Mouse (Mus musculus): ENCODE data around the gene Klhl9. TPM values are rescaled to one million over a fixed set of nuclear protein-coding genes. Genes with fewer than 3 reads are reported as not detected.
A peak's percentile ranks its signal among the peaks of the same experiment; 100 is the strongest.

The Klhl9 gene
- total and polyA plus RNA-seq, 3 experiments = 22.2 to 79.3 (median 70.8) TPM

DNA sequence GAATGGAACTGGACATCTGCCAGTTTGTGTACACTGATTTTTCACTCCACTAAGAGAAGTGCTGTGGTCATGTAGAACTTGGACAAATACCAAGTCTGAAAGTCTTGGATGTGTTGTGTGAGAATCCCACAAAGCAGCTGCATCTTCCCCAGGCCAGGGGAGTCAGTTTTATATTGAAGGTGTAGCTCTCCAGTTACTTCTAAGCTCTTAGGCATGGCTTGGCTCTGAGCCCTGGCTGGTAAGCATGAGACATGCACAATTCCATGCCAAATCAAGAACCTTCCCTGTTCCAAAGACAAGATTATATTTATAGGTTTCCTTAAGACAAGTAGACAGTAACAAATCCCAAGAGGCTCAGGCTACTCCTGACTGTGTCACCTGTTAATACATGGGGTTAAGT is 7.2 kb downstream of the Klhl9 start:
- peak; percentile 58 for DNase-seq

DNA sequence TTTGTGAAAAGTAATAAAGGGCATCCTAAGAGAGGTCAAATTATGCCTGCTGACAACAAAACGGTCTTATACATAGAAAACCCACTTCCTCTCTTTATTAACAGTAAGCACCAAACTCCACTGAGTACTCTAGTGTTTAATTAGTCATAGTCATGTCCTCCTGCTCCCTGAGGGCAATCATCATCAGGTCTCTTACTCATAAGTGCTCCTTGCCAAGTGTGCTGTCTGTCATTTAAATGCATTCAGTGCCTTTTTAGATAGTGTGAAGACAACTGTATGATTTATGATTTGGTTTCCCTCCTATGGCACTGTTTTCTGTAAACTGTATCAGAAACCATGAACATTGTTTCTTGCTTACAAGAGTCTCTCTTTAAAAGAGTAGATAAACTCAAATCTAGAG is 8.0 kb downstream of the Klhl9 start:
- peak; percentile 28 for DNase-seq

DNA sequence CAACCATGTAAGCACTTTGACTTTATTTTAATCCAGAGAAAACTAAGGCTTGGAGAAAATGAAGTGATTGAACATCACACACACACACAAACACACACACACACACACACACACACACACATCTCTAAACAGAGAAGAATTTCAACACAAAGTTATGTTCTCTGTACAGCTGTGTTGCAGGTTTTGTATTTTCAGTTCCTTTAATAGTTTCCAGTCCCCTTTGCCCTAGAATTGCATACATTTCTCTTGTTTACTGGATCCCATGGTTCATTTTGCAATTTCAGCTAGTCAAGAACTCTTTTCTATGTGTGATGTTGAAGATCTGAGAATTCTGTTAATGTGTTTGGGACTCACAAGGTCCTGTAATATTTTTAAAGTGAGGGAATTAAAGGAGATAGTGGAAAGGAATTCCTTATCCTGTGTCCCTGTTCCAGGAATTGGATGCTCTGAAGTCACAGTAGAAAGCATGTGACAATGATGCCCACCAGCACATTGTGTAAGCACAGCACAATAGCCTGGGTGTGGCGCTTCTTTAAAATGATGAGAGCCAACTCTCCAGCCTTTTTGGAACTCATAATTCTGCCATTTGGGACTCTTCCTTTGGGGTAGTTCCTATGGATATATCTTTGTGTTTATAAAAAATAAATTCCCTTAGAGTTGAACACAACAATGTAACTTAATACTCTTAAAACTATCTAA is 15.0 kb downstream of the Klhl9 start:
- DNase-seq = no peak

DNA sequence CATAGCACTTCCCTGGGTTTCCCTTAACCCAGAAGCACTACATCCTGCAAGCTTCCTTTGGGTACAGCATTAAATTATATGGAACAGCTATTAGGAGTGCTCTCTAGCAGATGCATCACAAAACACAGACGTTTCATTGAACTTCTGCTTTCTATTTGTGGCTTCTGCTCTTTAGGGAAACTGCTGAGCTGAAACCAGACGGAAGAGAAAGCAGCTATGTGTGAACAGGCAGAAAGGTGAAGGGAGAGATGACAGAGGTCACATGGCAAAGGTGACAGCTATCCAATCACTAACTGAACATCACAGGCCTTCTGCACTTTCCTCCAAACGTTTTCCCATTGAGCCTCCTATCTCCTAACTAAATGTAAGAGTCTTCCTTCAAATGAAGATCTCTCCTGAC is 16.3 kb downstream of the Klhl9 start:
- no peak for DNase-seq

DNA sequence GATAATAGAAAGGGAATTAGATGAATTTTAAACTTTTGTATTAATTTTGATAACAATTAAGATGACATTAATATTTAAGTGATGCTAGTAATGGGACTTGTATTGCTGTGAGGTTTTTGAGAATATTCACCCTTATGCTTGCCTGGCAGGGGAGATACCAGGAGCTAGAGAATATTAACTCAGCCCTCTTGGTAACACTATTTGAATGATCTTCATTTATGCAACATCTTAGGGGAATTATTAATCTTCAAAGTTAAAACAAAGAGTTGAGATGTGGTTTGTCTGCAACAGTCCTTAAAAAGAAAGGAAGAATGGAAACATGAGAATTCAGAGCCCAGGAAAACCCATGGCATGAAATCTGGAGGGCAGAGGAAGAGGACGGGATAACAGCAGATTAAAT is 23.0 kb downstream of the Klhl9 start:
- DNase-seq = no peak

DNA sequence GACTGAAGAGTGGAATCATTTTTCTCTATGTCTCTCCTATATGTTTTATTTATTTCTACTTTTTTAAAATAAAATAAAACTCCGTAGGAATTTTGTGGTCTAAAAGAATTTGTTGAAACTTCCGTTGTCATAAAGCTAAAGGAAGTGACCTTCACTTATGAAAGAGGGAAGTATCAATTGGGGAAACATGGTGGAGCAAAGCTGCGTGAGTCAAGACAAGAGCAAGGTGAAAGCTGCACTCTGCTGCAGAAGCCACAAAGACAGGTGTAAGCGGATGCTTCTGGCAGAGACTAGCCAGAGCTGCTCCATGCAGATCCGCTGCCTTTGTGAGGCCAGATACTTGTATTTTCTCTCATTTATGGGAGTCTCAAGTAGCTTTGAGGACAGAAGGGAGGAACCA is 23.5 kb downstream of the Klhl9 start:
- DNase-seq = no peak

DNA sequence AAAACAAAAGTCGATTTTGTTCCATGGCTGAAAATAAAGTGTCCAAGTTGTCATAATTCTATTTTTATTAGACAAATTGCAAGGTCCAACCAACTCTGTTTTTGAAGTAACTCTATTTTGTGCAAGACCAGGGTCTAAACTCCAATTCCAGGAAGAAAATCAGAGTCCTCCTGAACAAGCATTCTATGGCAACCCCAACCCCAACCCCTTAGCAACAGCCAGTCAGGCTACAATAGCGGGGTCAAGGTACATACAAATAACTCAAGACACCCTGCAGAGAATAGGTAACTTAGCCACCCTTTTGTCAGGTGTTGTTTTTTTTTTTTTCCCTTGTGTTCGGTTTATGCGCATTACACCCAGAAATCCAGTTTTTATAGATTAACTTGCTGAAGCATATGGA is 24.5 kb downstream of the Klhl9 start:
- no peak for DNase-seq

DNA sequence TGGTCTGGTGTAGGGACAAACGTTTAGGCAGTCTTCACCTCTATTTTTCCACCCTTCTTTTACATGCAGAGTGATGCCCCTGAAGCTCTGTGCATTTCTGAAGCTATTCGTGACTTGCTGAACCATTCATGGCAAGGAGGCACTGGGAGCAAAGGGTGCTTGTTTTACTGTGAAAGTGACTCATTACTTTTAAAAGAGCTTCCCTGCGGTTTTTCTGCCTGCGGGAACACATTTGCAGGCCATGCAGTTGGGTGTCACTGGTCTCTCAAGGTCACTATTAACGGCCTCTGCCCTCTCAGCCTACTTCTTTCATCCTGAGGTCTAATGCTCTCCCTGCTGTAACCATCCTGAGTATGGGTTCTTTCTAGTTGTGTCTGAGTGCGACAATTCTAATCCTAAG is 25.2 kb downstream of the Klhl9 start:
- no peak for DNase-seq

DNA sequence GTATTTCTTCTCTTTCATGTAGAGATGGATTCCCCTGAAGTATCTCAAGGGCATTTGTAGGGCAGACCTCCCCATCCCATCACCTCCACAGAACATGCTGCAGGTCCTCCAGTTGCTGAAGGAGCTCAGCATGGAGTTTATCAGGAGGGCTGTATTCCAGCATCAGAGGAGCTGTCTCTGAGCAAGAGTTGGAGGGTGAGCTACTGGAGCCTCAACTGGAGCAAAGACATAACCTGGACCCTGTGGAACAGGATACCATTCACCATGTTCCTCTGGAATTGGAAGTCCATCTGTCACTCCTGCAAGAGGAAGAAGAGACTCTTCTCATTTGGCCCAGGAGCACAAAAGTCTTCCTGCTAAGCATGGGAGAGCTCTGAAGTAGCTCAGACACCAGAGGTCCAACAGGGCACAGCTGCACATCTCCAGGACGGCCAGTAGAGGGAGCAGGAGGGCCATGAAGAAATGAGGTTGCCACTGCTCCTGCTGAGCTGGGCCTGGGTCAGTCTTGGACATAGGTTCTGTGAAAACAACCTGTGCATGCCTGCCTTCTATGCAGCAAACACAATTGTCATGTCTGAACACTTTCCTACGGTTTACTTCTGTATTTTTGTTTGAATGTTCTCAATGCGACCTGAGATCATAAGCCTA is 25.9 kb downstream of the Klhl9 start:
- peak; percentile 72 for DNase-seq

DNA sequence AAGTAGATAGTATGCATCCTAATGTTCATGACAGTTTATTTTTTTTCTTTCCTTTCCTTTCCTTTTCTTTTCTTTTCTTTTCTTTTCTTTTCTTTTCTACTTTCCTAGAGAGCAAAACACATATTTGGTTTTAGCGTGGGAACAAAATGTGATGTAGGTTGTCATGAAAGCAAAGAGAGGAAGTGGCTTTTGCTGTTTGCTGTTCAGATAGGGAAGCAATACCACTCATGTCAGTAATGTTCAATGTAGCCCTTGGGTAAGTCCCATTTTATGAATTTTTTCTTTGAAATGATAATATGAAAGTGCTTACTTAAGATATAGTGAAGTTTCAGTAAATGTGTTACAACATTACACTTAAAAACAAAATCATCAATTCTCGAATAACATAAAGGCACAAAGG is 28.9 kb downstream of the Klhl9 start:
- no peak for DNase-seq

DNA sequence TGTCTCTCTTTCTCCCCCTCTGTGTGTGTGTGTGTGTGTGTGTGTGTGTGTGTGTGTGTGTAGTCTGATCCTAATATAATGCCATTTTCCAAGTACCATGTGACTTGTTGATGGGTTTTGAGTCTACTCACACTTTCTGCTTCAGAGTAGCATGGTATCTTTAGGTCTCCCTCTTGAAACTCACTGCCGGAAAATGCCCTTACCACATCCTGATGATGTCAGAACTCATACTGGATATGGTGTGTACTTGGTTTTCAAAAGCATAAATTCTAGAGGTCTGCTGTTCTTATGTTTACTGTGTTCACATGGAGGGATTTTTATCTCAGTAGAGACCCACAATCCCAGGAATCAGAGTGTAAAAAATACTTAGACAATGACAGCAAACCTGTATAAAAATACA is 29.7 kb downstream of the Klhl9 start:
- DNase-seq = no peak

DNA sequence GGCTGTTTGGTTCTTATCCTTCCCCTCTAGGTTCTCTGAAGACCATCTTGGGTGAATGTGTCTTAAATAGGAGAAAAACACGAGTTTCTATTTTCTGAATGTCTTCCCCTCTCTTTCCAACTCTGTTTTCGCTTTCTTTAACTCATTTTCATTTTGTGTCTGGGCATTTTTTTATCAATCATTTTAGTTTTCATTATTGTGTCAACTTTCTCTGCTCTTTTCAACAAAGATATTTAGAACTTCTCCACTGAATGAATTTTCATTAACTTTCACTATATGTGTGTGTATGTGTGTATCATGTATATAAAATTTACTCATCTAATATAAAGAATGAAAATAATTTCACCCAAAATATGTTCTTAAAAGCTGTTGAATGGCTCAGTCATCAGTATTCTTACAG is 31.0 kb downstream of the Klhl9 start, which contains the start of gene Ifnab:
Ifnab (minus strand) TSS at position 101 of the 400 bp plus-strand sequence.
- DNase-seq = no peak

DNA sequence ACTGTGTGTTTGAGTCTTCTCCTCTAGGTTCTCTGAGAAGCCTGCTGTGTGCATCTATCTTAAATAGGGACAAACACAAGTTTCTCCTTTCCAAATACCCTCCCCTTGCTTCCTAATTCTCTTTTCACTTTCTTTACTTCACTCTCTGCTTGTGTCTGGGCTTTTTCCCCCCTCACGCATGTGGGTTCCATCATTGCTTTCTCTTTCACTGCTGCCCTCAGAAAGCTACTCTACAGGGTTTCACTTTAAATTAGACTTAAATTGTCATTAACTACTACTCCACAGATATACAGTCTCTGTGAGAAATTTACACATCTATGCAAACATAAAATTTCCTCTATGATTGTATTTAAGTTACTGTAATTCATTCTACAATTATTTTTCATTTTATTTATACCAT is 38.5 kb downstream of the Klhl9 start, which contains the start of gene Ifna2:
Ifna2 (minus strand) TSS at position 101 of the 400 bp plus-strand sequence.
- DNase-seq = no peak

DNA sequence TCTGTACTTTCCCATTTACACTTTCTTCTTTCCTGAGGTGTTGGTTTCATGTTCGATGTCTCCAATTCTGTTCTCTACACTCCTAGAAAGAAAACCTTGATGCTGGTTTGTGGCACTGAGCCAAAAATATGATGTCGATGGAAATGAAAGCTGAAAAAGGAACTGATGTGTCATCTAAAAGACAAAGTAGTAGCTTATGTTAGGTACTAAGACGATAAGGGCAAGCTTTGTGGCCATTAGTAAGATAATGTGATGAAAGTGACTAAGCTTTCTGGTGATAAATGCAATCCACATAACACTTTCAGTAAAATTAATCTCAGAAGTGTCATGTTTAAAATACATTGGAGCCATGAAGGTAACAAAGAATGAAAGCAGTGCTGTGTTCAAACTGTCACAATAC is 40.9 kb downstream of the Klhl9 start:
- no peak for DNase-seq

DNA sequence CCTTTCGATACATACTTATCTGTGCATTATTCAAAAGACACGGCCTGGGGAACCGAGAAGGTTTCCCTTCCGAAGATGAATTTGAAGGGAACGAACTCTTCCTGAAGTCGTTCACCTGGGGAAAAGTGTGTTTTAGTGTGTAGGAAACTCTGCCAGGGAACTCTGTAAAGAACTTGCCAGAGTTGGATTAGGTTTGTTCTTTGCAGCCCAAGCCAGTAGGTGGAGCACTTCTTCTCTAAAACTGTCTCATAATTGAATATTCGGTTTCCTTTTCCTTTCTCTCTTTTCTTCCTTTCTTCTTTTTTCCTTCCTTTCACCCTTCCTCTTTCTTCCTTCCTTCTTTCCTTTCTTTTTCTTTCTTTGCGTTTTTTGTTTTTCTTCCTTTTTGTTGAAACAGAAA is 41.9 kb downstream of the Klhl9 start:
- no peak for DNase-seq

DNA sequence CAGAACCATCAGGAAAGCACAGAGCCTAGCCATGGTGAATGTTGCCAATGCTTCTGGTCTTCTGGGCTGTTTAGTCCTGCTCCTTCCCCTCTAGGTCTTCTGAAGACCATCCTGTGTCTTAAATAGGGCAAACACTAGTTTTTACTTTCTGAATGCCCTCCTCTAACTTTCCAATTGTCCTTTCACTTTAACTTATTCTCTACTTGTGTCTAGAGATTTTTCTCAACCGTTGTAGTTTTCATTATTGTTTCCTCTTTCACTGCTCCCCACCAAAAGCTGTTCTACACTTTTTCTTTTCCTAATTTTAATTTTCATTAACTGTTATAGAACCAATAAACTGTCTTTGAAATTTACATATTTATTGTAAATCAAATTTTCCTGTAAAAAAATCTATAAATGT is 45.4 kb downstream of the Klhl9 start, which contains the start of gene Ifna16:
Ifna16 (minus strand) TSS at position 101 of the 400 bp plus-strand sequence.
- DNase-seq = no peak

Other genes with a start within 250 kb of the Klhl9 start
Only the 30 nearest of the 32 such genes appear.
- gene Ifna14, start 150.7 kb downstream of the Klhl9 start, total RNA-seq (2021) = not detected
- not detected in 2 replicates for gene Ifna14, start 150.7 kb downstream of the Klhl9 start, polyA plus RNA-seq (2012; rRNA removed)
- gene Ifna9, start 130.1 kb downstream of the Klhl9 start, total RNA-seq (2021) = not detected
- gene Ifna9, start 130.1 kb downstream of the Klhl9 start, polyA plus RNA-seq (2012; rRNA removed) = 0.22 TPM in 1 of 2 replicates, not detected in the other
- gene Ifna12, start 119.1 kb downstream of the Klhl9 start, total RNA-seq (2021) = not detected
- not detected in 2 replicates for gene Ifna12, start 119.1 kb downstream of the Klhl9 start, polyA plus RNA-seq (2012; rRNA removed)
- not detected for gene C87499, start 88.1 kb downstream of the Klhl9 start, total RNA-seq (2021)
- gene C87499, start 88.1 kb downstream of the Klhl9 start, polyA plus RNA-seq (2012; rRNA removed) = not detected in 2 replicates
- gene Ifna13, start 78.0 kb downstream of the Klhl9 start, total RNA-seq (2021) = not detected
- not detected in 2 replicates for gene Ifna13, start 78.0 kb downstream of the Klhl9 start, polyA plus RNA-seq (2012; rRNA removed)
- gene Ifna16, start 45.5 kb downstream of the Klhl9 start, total RNA-seq (2021) = not detected
- gene Ifna16, start 45.5 kb downstream of the Klhl9 start, polyA plus RNA-seq (2012; rRNA removed) = not detected in 2 replicates
- not detected for gene Ifna2, start 38.6 kb downstream of the Klhl9 start, total RNA-seq (2021)
- not detected in 2 replicates for gene Ifna2, start 38.6 kb downstream of the Klhl9 start, polyA plus RNA-seq (2012; rRNA removed)
- not detected for gene Ifnab, start 31.1 kb downstream of the Klhl9 start, total RNA-seq (2021)
- gene Ifnab, start 31.1 kb downstream of the Klhl9 start, polyA plus RNA-seq (2012; rRNA removed) = not detected in 2 replicates
- gene Gm26566, start 660 bp downstream of the Klhl9 start, total RNA-seq (2021) = under 1 TPM in 1 of 2 experiments, not detected in 1; 0.38 TPM
- gene Gm26566, start 660 bp downstream of the Klhl9 start, polyA plus RNA-seq (2012; rRNA removed) = 0.76 and 1.0 TPM in 2 replicates
- not detected for gene Gm13271, start 32.4 kb upstream of the Klhl9 start, total RNA-seq (2021)
- not detected in 2 replicates for gene Gm13271, start 32.4 kb upstream of the Klhl9 start, polyA plus RNA-seq (2012; rRNA removed)
- gene Gm13283, start 37.7 kb upstream of the Klhl9 start, total RNA-seq (2021) = not detected
- not detected in 2 replicates for gene Gm13283, start 37.7 kb upstream of the Klhl9 start, polyA plus RNA-seq (2012; rRNA removed)
- not detected for gene Gm13290, start 51.4 kb upstream of the Klhl9 start, total RNA-seq (2021)
- not detected in 2 replicates for gene Gm13290, start 51.4 kb upstream of the Klhl9 start, polyA plus RNA-seq (2012; rRNA removed)
- not detected for gene Gm13289, start 54.5 kb upstream of the Klhl9 start, total RNA-seq (2021)
- gene Gm13289, start 54.5 kb upstream of the Klhl9 start, polyA plus RNA-seq (2012; rRNA removed) = not detected in 2 replicates
- gene Gm13272, start 57.4 kb upstream of the Klhl9 start, total RNA-seq (2021) = not detected
- not detected in 2 replicates for gene Gm13272, start 57.4 kb upstream of the Klhl9 start, polyA plus RNA-seq (2012; rRNA removed)
- gene Ifnz, start 59.7 kb upstream of the Klhl9 start, total RNA-seq (2021) = not detected
- not detected in 2 replicates for gene Ifnz, start 59.7 kb upstream of the Klhl9 start, polyA plus RNA-seq (2012; rRNA removed)
- not detected for gene Gm13276, start 63.2 kb upstream of the Klhl9 start, total RNA-seq (2021)
- not detected in 2 replicates for gene Gm13276, start 63.2 kb upstream of the Klhl9 start, polyA plus RNA-seq (2012; rRNA removed)
- gene Gm13277, start 66.2 kb upstream of the Klhl9 start, total RNA-seq (2021) = not detected
- not detected in 2 replicates for gene Gm13277, start 66.2 kb upstream of the Klhl9 start, polyA plus RNA-seq (2012; rRNA removed)
- gene Gm13278, start 69.1 kb upstream of the Klhl9 start, total RNA-seq (2021) = not detected
- gene Gm13278, start 69.1 kb upstream of the Klhl9 start, polyA plus RNA-seq (2012; rRNA removed) = not detected in 2 replicates
- not detected for gene Gm13275, start 72.0 kb upstream of the Klhl9 start, total RNA-seq (2021)
- 0.22 TPM in 1 of 2 replicates, not detected in the other for gene Gm13275, start 72.0 kb upstream of the Klhl9 start, polyA plus RNA-seq (2012; rRNA removed)
- gene Gm13279, start 74.9 kb upstream of the Klhl9 start, total RNA-seq (2021) = not detected
- not detected in 2 replicates for gene Gm13279, start 74.9 kb upstream of the Klhl9 start, polyA plus RNA-seq (2012; rRNA removed)
- gene Gm13285, start 77.2 kb upstream of the Klhl9 start, total RNA-seq (2021) = not detected
- gene Gm13285, start 77.2 kb upstream of the Klhl9 start, polyA plus RNA-seq (2012; rRNA removed) = not detected in 2 replicates
- gene Gm13287, start 80.8 kb upstream of the Klhl9 start, total RNA-seq (2021) = not detected
- gene Gm13287, start 80.8 kb upstream of the Klhl9 start, polyA plus RNA-seq (2012; rRNA removed) = 0.22 TPM in 1 of 2 replicates, not detected in the other
- not detected for gene Gm13288, start 83.1 kb upstream of the Klhl9 start, total RNA-seq (2021)
- gene Gm13288, start 83.1 kb upstream of the Klhl9 start, polyA plus RNA-seq (2012; rRNA removed) = not detected in 2 replicates
- not detected for gene Ifna7, start 93.8 kb upstream of the Klhl9 start, total RNA-seq (2021)
- not detected in 2 replicates for gene Ifna7, start 93.8 kb upstream of the Klhl9 start, polyA plus RNA-seq (2012; rRNA removed)
- gene Ifna11, start 97.5 kb upstream of the Klhl9 start, total RNA-seq (2021) = not detected
- gene Ifna11, start 97.5 kb upstream of the Klhl9 start, polyA plus RNA-seq (2012; rRNA removed) = not detected in 2 replicates
- not detected for gene Ifna6, start 105.0 kb upstream of the Klhl9 start, total RNA-seq (2021)
- not detected in 2 replicates for gene Ifna6, start 105.0 kb upstream of the Klhl9 start, polyA plus RNA-seq (2012; rRNA removed)
- not detected for gene Ifna5, start 113.1 kb upstream of the Klhl9 start, total RNA-seq (2021)
- not detected in 2 replicates for gene Ifna5, start 113.1 kb upstream of the Klhl9 start, polyA plus RNA-seq (2012; rRNA removed)
- gene Ifna4, start 119.4 kb upstream of the Klhl9 start, total RNA-seq (2021) = not detected
- not detected in 2 replicates for gene Ifna4, start 119.4 kb upstream of the Klhl9 start, polyA plus RNA-seq (2012; rRNA removed)
- gene Ifna1, start 127.6 kb upstream of the Klhl9 start, total RNA-seq (2021) = not detected
- gene Ifna1, start 127.6 kb upstream of the Klhl9 start, polyA plus RNA-seq (2012; rRNA removed) = not detected in 2 replicates
- not detected for gene Ifne, start 157.7 kb upstream of the Klhl9 start, total RNA-seq (2021)
- not detected in 2 replicates for gene Ifne, start 157.7 kb upstream of the Klhl9 start, polyA plus RNA-seq (2012; rRNA removed)